Mouse (Mus musculus) hindbrain, postnatal 0 days (tissue): ENCODE measurements at regions not wholly inside any gene's neighbourhood (a gene's known extent, or its start where the extent isn't known, plus 50 kb on each side); places are given as distances from the start of the nearest gene placed in this dataset.

Experiments used
- ATAC-seq: fragments of 200-750 bp; cut with Nextera tagmentation; 2 replicates; pipeline ENCODE4 v1.8.0; 2017; ENCODE audit warnings: mild to moderate bottlenecking, moderate TSS enrichment, moderate library complexity
- DNase-seq: peaks from one replicate; pipeline ENCODE4 v3.0.0-alpha.2; 2015; ENCODE audit warnings: low spot score
- H3K27ac ChIP-seq: fragments of 300-500 bp; sonication (generic); 2 replicates; pipeline ENCODE4 v1.5.1; 2014; ENCODE audit warnings: mild to moderate bottlenecking
- H3K27me3 ChIP-seq: fragments of 300-500 bp; sonication (generic); 2 replicates; pipeline ENCODE4 v1.6.1; 2014; ENCODE audit warnings: low read length, mixed read lengths; ENCODE audit not compliant: insufficient read depth
- H3K36me3 ChIP-seq: fragments of 300-500 bp; sonication (generic); 2 replicates; pipeline ENCODE4 v1.6.1; 2014; ENCODE audit warnings: low read length, mixed read lengths; ENCODE audit not compliant: insufficient read depth
- H3K4me1 ChIP-seq: fragments of 300-500 bp; sonication (generic); 2 replicates; pipeline ENCODE4 v1.6.1; 2014; ENCODE audit warnings: antibody characterized with exemption, low read length, mixed read lengths; ENCODE audit not compliant: insufficient read depth
- H3K4me2 ChIP-seq: fragments of 300-500 bp; sonication (generic); 2 replicates; pipeline ENCODE4 v1.6.1; 2014; ENCODE audit warnings: low read depth, mild to moderate bottlenecking, low read length, moderate library complexity, mixed read lengths
- H3K4me3 ChIP-seq: fragments of 300-500 bp; sonication (generic); 2 replicates; pipeline ENCODE4 v1.5.1; 2014; ENCODE audit warnings: low read length
- H3K9ac ChIP-seq: fragments of 300-500 bp; sonication (generic); replicated peaks from 2 replicates; pipeline ENCODE4 v1.6.1; 2014; ENCODE audit warnings: mild to moderate bottlenecking, low read length, moderate library complexity, mixed read lengths
- H3K9me3 ChIP-seq: fragments of 300-500 bp; sonication (generic); 2 replicates; pipeline ENCODE4 v1.6.1; 2016; ENCODE audit warnings: low read length, mixed read lengths
- CTCF ChIP-seq: IDR thresholded peaks from 2 replicates; pipeline ENCODE4 v1.5.1; 2016; ENCODE audit warnings: antibody characterized with exemption, control low read depth, low read depth
- WGBS: fragments of 180-500 bp; shearing (Covaris S2); extraction: QIAGEN DNeasy Blood & Tissue Kit; methylation state at CpG from one replicate; pipeline ENCODE4 v1.1.7; 2014; 5-methylcytosine and 5-hydroxymethylcytosine counted together

DNA sequence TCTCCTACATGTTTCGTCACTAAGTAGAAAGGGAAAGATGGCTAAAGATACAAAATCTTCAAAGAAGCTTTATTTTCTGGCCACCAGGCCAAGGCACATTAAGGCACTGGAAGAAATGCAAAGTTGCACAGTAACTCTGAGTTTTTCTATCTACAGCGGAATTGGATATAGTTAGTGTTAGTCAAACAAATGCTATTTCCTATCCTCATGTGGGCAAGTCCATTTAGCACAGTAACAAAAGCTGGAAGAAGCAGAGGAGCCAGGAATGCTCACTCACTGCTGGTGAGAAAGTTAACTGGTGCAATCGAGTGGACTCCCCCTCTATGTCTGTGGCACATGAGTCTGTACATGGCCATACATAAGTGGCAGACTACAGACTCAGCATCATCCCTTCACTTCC is 300.9 kb downstream of the Arl4a start:
- no peak for ATAC-seq
- 92% methylated on average over 3 of the region's 3 CpGs for WGBS
- no peak for DNase-seq
- Histone ChIP-seq H3K27ac (no peak overlapping the region), H3K4me1 (0 out of 2 replicates have a peak, but pooled peaks cover 3% of the 10 kb centered on the region), H3K9ac (no peak overlapping the region), H3K4me3 (no peak overlapping the region), H3K4me2 (no peak overlapping the region), H3K36me3 (no peaks in the 10 kb centered on the region), H3K27me3 (no peaks in the 10 kb centered on the region), H3K9me3 (no peaks in the 10 kb centered on the region)
- no peak for TF ChIP-seq CTCF

- Histone ChIP-seq H3K9ac (no peak overlapping the region), H3K4me3 (no peak overlapping the region), H3K4me2 (no peak overlapping the region), H3K9me3 (no peaks in the 10 kb centered on the region), H3K4me1 (0 out of 2 replicates have a peak, but pooled peaks cover 3% of the 10 kb centered on the region), H3K27me3 (no peaks in the 10 kb centered on the region), H3K27ac (no peak overlapping the region), H3K36me3 (no peaks in the 10 kb centered on the region)
- no peak for TF ChIP-seq CTCF
- 33% methylated on average over 9 of the region's 9 CpGs for WGBS
- peak; percentile 49; the same call in 1 of the 2 replicates for ATAC-seq
- peak; percentile 45 for DNase-seq
Measured at GRCm38 (mm10) chr12:39736097-39736920, 301.5 kb downstream of the Arl4a start.

DNA sequence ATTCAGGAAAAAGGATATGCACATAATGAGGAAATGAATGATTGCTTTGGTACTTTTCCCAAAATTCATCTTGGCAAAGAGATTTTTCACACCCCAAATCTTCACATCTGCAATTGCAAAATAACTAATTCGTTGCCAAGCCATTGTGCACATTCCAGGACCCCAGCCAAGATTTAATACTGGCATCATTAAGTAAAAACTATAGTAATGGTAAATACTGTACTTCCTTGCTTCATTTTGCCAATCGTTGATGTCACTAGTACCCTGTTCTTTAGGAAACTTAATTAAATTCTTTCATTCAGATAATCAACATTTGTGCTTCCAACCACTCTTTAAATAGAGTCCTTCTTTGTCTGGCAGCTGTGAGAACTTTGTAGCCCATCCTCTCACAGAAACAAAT is 303.6 kb downstream of the Arl4a start:
- no peak for ATAC-seq
- Histone ChIP-seq H3K36me3 (no peaks in the 10 kb centered on the region), H3K4me3 (no peak overlapping the region), H3K9me3 (no peaks in the 10 kb centered on the region), H3K4me2 (no peak overlapping the region), H3K27ac (no peak overlapping the region), H3K27me3 (no peaks in the 10 kb centered on the region), H3K9ac (no peak overlapping the region), H3K4me1 (0 out of 2 replicates have a peak, but pooled peaks cover 3% of the 10 kb centered on the region)
- DNase-seq = no peak
- TF ChIP-seq CTCF = no peak
- WGBS = 33% methylated on average over 2 of the region's 2 CpGs

GRCm38 (mm10) chr12:39731177-39731576 is 306.6 kb downstream of the Arl4a start:
- H3K27ac ChIP-seq = no peak overlapping the region

DNA sequence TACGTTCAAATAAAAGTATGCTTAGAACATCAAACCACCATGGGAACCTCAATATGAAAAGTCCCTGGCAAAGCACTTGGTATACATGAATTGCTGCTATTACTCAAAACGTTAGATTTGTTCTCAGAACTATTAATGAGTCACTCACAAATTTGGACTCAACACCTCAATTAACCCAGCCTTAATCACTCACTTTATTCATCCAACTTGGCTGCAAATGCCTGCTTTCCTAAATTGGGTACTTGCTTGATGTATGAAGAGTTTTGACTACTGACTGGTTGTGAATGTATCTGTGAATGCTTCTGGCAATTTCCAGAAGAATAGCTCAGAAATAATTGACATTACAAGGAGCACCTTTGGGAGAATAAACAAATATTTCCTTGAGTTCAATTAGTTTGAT is 308.6 kb downstream of the Arl4a start:
- Histone ChIP-seq H3K27me3 (no peaks in the 10 kb centered on the region), H3K4me2 (no peak overlapping the region), H3K9me3 (no peaks in the 10 kb centered on the region), H3K27ac (no peak overlapping the region), H3K4me1 (no peaks in the 10 kb centered on the region), H3K9ac (no peak overlapping the region), H3K36me3 (no peaks in the 10 kb centered on the region), H3K4me3 (no peak overlapping the region)
- ATAC-seq (no peak), DNase-seq (no peak)
- WGBS = 87% methylated on average over 2 of the region's 2 CpGs
- TF ChIP-seq CTCF = no peak

More at GRCm38 (mm10) chr12:39731177-39731576, 306.6 kb downstream of the Arl4a start:
- Histone ChIP-seq H3K4me3 (no peak overlapping the region), H3K9ac (no peak overlapping the region), H3K4me2 (no peak overlapping the region), H3K4me1 (0 out of 2 replicates have a peak, but pooled peaks cover 3% of the 10 kb centered on the region), H3K9me3 (no peaks in the 10 kb centered on the region), H3K36me3 (no peaks in the 10 kb centered on the region), H3K27me3 (no peaks in the 10 kb centered on the region)
- WGBS = 74% methylated on average over 3 of the region's 3 CpGs
- ATAC-seq (no peak), DNase-seq (peak; percentile 12)
- TF ChIP-seq CTCF = peak; percentile 44

DNA sequence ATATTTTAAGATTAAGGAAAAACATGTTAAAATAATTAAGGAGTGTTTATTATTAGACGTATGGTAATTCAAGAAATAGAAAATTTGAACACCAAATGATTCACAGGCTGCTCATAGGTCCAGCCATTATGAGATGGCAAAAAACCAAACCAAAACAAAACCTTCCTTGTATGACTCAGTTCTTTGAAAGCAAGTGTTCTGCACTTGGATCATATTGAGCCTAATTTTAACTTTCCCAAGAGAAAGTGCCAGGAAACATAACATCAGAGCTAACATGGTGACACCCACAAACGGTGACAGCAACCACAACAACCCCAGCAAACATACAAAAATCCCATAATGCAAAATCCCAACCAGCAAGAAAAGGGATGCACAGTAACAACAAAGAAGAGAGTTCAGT is 313.7 kb downstream of the Arl4a start:
- ATAC-seq (no peak), DNase-seq (no peak)
- H3K4me3 ChIP-seq = no peak overlapping the region
- 86% methylated on average over 2 of the region's 2 CpGs for WGBS
- H3K4me1 ChIP-seq = no peaks in the 10 kb centered on the region
- no peak overlapping the region for H3K4me2 ChIP-seq
- H3K36me3 ChIP-seq = no peaks in the 10 kb centered on the region
- H3K27me3 ChIP-seq = no peaks in the 10 kb centered on the region
- H3K27ac ChIP-seq = no peak overlapping the region
- no peak overlapping the region for H3K9ac ChIP-seq
- no peaks in the 10 kb centered on the region for H3K9me3 ChIP-seq
- no peak for TF ChIP-seq CTCF

GRCm38 (mm10) chr12:39715120-39715519 is 322.7 kb downstream of the Arl4a start:
- ATAC-seq (no peak), DNase-seq (peak; percentile 59)
- WGBS = 21% methylated on average over 4 of the region's 4 CpGs

More at GRCm38 (mm10) chr12:39715120-39715519, 322.7 kb downstream of the Arl4a start:
- Histone ChIP-seq H3K36me3 (no peaks in the 10 kb centered on the region), H3K27me3 (no peaks in the 10 kb centered on the region), H3K4me2 (no peak overlapping the region), H3K9me3 (no peaks in the 10 kb centered on the region), H3K4me1 (peaks cover 3% of the 10 kb centered on the region; the same call in 1 of the 2 replicates), H3K4me3 (no peak overlapping the region), H3K9ac (no peak overlapping the region), H3K27ac (no peak overlapping the region; the same call in 1 of the 2 replicates)
- no peak for TF ChIP-seq CTCF
